Mouse (Mus musculus): ENCODE measurements around the gene Cdh20.

DNA sequence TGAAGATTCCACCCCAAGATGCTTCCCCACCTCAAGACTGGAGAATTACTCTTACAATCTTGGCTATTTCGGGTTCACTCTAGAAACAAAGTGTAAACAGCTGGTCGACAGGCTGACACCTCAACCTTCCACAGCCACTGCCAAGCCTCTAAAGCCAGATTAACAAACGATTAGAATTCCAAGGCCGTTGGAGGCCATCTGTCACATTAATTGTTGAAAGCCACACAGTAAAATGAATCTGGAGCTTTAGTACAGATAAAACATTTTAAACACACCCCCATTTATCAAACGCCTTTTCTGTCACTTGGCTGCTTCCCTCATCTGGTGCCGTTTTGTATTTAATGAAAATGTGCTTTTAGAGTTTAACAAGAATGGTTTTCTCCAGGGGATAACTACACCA lies 188.7 kb downstream of the Cdh20 start:
- TF ChIP-seq CTCF (IDR thresholded peaks at IDR 0.05 in 2 of 3, conservative IDR thresholded peaks at IDR 0.05 in 1 of 3; ENCODE audit: control insufficient read depth in 1 of 3, insufficient read depth in 1 of 3, low read depth in 2 of 3, low read length in 3 of 3, poor library complexity in 1 of 3, severe bottlenecking in 1 of 3), result no peak
- TF ChIP-seq NELFE (IDR thresholded peaks at IDR 0.05; ENCODE audit: low read depth, low read length), result no peak
- no peak for TF ChIP-seq ZMIZ1 (IDR thresholded peaks at IDR 0.05; ENCODE audit: low read depth, low read length)
- no peak for TF ChIP-seq TAL1 (IDR thresholded peaks at IDR 0.05; ENCODE audit: low read length)
- no peak for TF ChIP-seq POLR2A (IDR thresholded peaks at IDR 0.05; ENCODE audit: control insufficient read depth in 1 of 2, insufficient read depth in 1 of 2, low read depth in 1 of 2, low read length in 2 of 2, poor library complexity in 1 of 2)

Measured in MEL (cell line).